Comparison of ENCODE assay signal across 9 mouse cellular contexts in genomic region chr6:30616491-30616941, GRCm38 (mm10). TPM values are rescaled to one million over a fixed set of nuclear protein-coding genes. Genes with fewer than 3 reads are reported as not detected.
DNase-seq lines count a peak whose midpoint lies in the region; ATAC-seq and TF ChIP-seq lines count a peak whose summit lies in the region.
"Had no signal": no experiment of that assay in that cellular context is flagged by ENCODE, and none has a peak within 500 bp of the region (broad histone marks: within the 10 kb centered on the region; RNA-seq: fewer than 3 reads in every experiment).

No protein-coding gene starts in this region.

- no peak for TF ChIP-seq CTCF in lung, embryonic 14.5 days (IDR thresholded peaks at IDR 0.05; ENCODE audit: low read depth)

- no peaks in the 10 kb centered on the region for H3K9me3 ChIP-seq in lung, embryonic 14.5 days (ENCODE audit: low read depth, low read length)
- no peaks in the 10 kb centered on the region for H3K9me3 ChIP-seq in forebrain, embryonic 12.5 days
- no peaks in the 10 kb centered on the region for H3K9me3 ChIP-seq in limb, embryonic 15.5 days

- H3K9ac ChIP-seq in lung, embryonic 14.5 days = peak overlapping the region; percentile 24; the same call in 1 of the 2 replicates
- H3K9ac ChIP-seq in forebrain, embryonic 12.5 days = peak overlapping the region; percentile 48; the same call in 1 of the 2 replicates
- H3K9ac ChIP-seq in limb, embryonic 15.5 days = no peak overlapping the region

- no peak overlapping the region for H3K4me2 ChIP-seq in lung, embryonic 14.5 days
- peak overlapping the region; percentile 57 for H3K4me2 ChIP-seq in forebrain, embryonic 12.5 days
- H3K4me2 ChIP-seq in limb, embryonic 15.5 days = no peak overlapping the region

- peaks cover 27% of the 10 kb centered on the region for H3K4me1 ChIP-seq in lung, embryonic 14.5 days (ENCODE audit: insufficient read depth)
- H3K4me1 ChIP-seq in forebrain, embryonic 12.5 days = peaks cover 74% of the 10 kb centered on the region
- peaks cover 43% of the 10 kb centered on the region for H3K4me1 ChIP-seq in limb, embryonic 15.5 days

- H3K27me3 ChIP-seq in lung, embryonic 14.5 days (ENCODE audit: insufficient read depth, low read length) = no peaks in the 10 kb centered on the region
- no peaks in the 10 kb centered on the region for H3K27me3 ChIP-seq in forebrain, embryonic 12.5 days
- H3K27me3 ChIP-seq in limb, embryonic 15.5 days = no peaks in the 10 kb centered on the region
- H3K27me3 ChIP-seq in splenic B cell, adult 2 months (ENCODE audit: control insufficient read depth, insufficient read depth, low read length, poor library complexity, severe bottlenecking) = no peaks in the 10 kb centered on the region

- H3K27ac ChIP-seq in lung, embryonic 14.5 days (ENCODE audit: low read depth) = no peak overlapping the region; the same call in 1 of the 2 replicates
- H3K27ac ChIP-seq in forebrain, embryonic 12.5 days = peak overlapping the region; percentile 93
- H3K27ac ChIP-seq in limb, embryonic 15.5 days = peak overlapping the region; percentile 88

- no peak overlapping the region for H3K4me3 ChIP-seq in lung, embryonic 14.5 days (ENCODE audit: low read depth, low read length)
- H3K4me3 ChIP-seq in forebrain, embryonic 12.5 days (replicated peaks) = no peak overlapping the region
- H3K4me3 ChIP-seq in limb, embryonic 15.5 days = no peak overlapping the region

- no peak for DNase-seq in lung, embryonic 14.5 days
- DNase-seq in lung, postnatal 25 days (ENCODE audit: low spot score) = no peak
- peak; percentile 9 for DNase-seq in splenic B cell, adult 2 months (ENCODE audit: low read depth, low spot score)
- DNase-seq in spleen, postnatal 36 days (ENCODE audit: low spot score in 2 of 2) = no peak
- DNase-seq in adrenal gland, postnatal 25 days = no peak
- DNase-seq: cerebellum, adult 2 months had no signal

- no peaks in the 10 kb centered on the region for H3K36me3 ChIP-seq in lung, embryonic 14.5 days (ENCODE audit: insufficient read depth)
- H3K36me3 ChIP-seq in forebrain, embryonic 12.5 days (replicated peaks) = no peaks in the 10 kb centered on the region
- H3K36me3 ChIP-seq in limb, embryonic 15.5 days = no peaks in the 10 kb centered on the region
- no peaks in the 10 kb centered on the region for H3K36me3 ChIP-seq in splenic B cell, adult 2 months (ENCODE audit: control insufficient read depth, insufficient read depth, low read length, poor library complexity, severe bottlenecking)

- ATAC-seq in lung, embryonic 14.5 days (ENCODE audit: insufficient read depth) = 0 out of 2 replicates have a peak, but pooled peaks have one; percentile 35
- ATAC-seq in forebrain, embryonic 12.5 days (ENCODE audit: low FRiP score) = peak; percentile 43; the same call in 1 of the 2 replicates
- ATAC-seq in limb, embryonic 15.5 days (ENCODE audit: insufficient number of reproducible peaks, low FRiP score, low TSS enrichment, low read depth) = no peak
- ATAC-seq in erythroblast, adult 5-6 weeks (replicated peaks; ENCODE audit: low FRiP score, poor library complexity, severe bottlenecking) = no peak

- WGBS in lung, embryonic 14.5 days = 12% methylated on average over 8 of the region's 8 CpGs
- WGBS in forebrain, embryonic 12.5 days = 3% methylated on average over 8 of the region's 8 CpGs
- 9% methylated on average over 8 of the region's 8 CpGs for WGBS in limb, embryonic 15.5 days

RNA-seq across cellular contexts. Expression of gene Cpa5, which starts 5.7 kb away (rescaled TPM):
- 0.11 TPM in 1 of 2 replicates, not detected in the other for polyA plus RNA-seq in lung, embryonic 14.5 days (2014; fragmentation: Nextera tagmentation; extraction: Ambion mirVana)
- 0.21 and 0.24 TPM in 2 replicates for polyA plus RNA-seq in forebrain, embryonic 12.5 days (2016; fragmentation: Nextera tagmentation; extraction: Ambion mirVana)
- polyA plus RNA-seq in limb, embryonic 15.5 days (2015; fragmentation: Nextera tagmentation; extraction: Ambion mirVana) = 0.27 and 0.83 TPM in 2 replicates
- total RNA-seq in erythroblast, adult 5-6 weeks (2015; ENCODE audit: low replicate concordance) = 1.3 TPM in 1 of 2 replicates, not detected in the other
- total RNA-seq in erythroblast, adult 5-6 weeks (2017; ENCODE audit: low replicate concordance) = not detected in 2 replicates
- not detected in 2 replicates for total RNA-seq in adrenal gland, postnatal 25 days (2021)
- polyA plus RNA-seq: cerebellum, adult 2 months had no signal

RNA-seq across cellular contexts. Expression of gene Cpa1, which starts 22.5 kb away (rescaled TPM):
- 1.9 and 3.0 TPM in 2 replicates for polyA plus RNA-seq in lung, embryonic 14.5 days (2014; fragmentation: Nextera tagmentation; extraction: Ambion mirVana)
- 0.24 TPM in 1 of 2 replicates, not detected in the other for polyA plus RNA-seq in forebrain, embryonic 12.5 days (2016; fragmentation: Nextera tagmentation; extraction: Ambion mirVana)
- polyA plus RNA-seq in limb, embryonic 15.5 days (2015; fragmentation: Nextera tagmentation; extraction: Ambion mirVana) = 1.7 and 1.9 TPM in 2 replicates
- not detected in 2 replicates for total RNA-seq in erythroblast, adult 5-6 weeks (2015; ENCODE audit: low replicate concordance)
- not detected in 2 replicates for total RNA-seq in erythroblast, adult 5-6 weeks (2017; ENCODE audit: low replicate concordance)
- total RNA-seq in adrenal gland, postnatal 25 days (2021) = not detected in 2 replicates
- polyA plus RNA-seq: cerebellum, adult 2 months had no signal

RNA-seq across cellular contexts. Expression of gene Cpa4, which starts 48.3 kb away (rescaled TPM):
- polyA plus RNA-seq in lung, embryonic 14.5 days (2014; fragmentation: Nextera tagmentation; extraction: Ambion mirVana) = 0.07 and 0.14 TPM in 2 replicates
- 4.7 and 5.2 TPM in 2 replicates for polyA plus RNA-seq in forebrain, embryonic 12.5 days (2016; fragmentation: Nextera tagmentation; extraction: Ambion mirVana)
- polyA plus RNA-seq in limb, embryonic 15.5 days (2015; fragmentation: Nextera tagmentation; extraction: Ambion mirVana) = 5.2 and 6.3 TPM in 2 replicates
- total RNA-seq in erythroblast, adult 5-6 weeks (2015; ENCODE audit: low replicate concordance) = not detected in 2 replicates
- total RNA-seq in erythroblast, adult 5-6 weeks (2017; ENCODE audit: low replicate concordance) = not detected in 2 replicates
- 1.2 and 1.7 TPM in 2 replicates for total RNA-seq in adrenal gland, postnatal 25 days (2021)

Comparison
In these comparisons a context has a peak if more than half of its experiments do, and no peak if none do; other contexts are left out.
1. ATAC-seq: peak in lung, embryonic 14.5 days (single experiment) and forebrain, embryonic 12.5 days (single experiment); none in limb, embryonic 15.5 days (single experiment) and erythroblast, adult 5-6 weeks (single experiment).